Mouse (Mus musculus) gonadal fat pad, adult 2 months (tissue): ENCODE data around the gene Olfml2b. TPM values are rescaled to one million over a fixed set of nuclear protein-coding genes. Genes with fewer than 3 reads are reported as not detected.

Experiments used
- DNase-seq: peaks from one replicate; pipeline ENCODE4 v3.0.0-alpha.2; 2012; ENCODE audit warnings: low read depth
- polyA plus RNA-seq: library from polyadenylated mRNA; depleted of rRNA; stranded (reverse); fragments of >200 nt; gene quantifications from 2 replicates; pipeline ENCODE4 v1.2.3, GENCODE M21; 2012; rRNA removed

Olfml2b gene
- polyA plus RNA-seq, 1 experiment, result 14.5 TPM

DNA sequence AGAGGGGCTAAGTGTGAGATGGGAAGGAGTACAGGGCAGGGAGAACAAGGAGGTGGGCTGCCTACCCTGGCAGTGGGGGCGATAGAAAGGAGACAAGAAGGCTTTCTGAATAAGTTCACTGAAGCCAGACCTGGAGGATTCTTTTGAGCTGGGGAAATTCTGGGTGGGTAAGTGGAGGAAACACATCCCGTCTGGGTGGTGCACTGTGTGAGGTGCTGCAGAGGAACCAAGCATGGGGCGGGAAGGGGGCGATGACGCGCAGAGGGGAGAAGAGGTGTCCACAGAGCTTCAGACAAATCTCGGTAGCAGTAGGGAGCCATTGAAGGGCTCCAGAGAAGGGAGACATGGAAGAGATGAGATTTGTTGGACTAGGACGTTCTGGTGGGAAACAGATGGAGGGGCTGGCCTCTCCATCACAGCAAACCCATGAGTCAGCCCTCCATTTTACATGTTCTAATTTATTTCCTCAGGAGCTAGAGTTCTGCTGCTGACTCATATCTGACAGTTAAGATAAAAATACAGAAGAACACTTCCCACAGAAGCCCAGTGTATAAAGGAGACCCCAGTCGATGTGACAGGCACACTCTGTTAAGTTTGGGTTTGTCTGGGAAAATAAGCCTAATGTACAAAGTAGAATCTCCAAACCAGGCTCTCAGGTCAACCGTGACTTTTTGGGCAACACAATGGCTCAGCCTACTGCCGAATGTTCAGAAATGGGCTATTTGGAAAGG, 87.7 kb downstream of the Olfml2b start:
- DNase-seq, result no peak

Other genes with a start within 250 kb of the Olfml2b start
- 5.8 and 10.4 TPM in 2 replicates for gene Nos1ap, start 54.7 kb upstream of the Olfml2b start, polyA plus RNA-seq
- 23.1 and 23.4 TPM in 2 replicates for gene Atf6, start 223.2 kb downstream of the Olfml2b start, polyA plus RNA-seq
- 1.4 and 1.5 TPM in 2 replicates for gene Gm26620, start 240.5 kb downstream of the Olfml2b start, polyA plus RNA-seq
- gene Dusp12, start 241.0 kb downstream of the Olfml2b start, polyA plus RNA-seq, result 15.6 and 15.9 TPM in 2 replicates